Mouse (Mus musculus): ENCODE measurements around the gene Eef2k.
A peak's percentile ranks its signal among the peaks of the same experiment; 100 is the strongest.

Gene Eef2k

DNA sequence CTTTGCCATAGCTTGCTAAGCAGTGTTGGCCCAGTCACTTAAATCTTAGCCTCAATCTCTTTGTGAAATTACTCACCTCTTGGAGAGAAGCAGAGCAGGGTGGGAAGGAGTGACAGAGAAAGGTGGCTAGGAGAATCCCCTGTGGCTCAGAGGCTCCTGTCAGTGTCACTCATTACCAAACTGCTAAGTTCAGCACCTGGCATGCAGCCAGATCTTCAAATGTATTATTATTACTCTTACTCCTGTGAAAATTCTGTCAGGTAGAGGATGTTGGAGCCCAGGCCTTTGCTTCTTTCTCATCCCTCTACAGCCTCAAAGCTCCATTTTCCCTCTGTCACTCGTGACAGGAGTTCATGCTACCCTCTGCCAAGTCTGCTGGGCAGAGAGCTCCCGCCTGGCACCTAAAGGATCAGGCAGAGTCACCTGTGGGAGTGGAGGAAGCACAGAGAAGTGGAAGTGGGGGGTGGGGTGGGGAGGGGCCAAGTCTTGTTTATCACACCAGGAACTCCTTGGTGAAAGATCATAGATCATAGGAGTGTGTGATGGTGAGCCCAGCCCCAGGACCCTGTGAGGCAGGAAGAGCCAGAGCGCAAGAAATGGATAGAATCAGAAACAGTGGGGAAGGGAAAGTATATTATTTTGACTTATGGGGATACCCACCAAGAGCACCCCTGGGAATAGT is 6.3 kb downstream of the Eef2k start:
- no peak for DNase-seq

DNA sequence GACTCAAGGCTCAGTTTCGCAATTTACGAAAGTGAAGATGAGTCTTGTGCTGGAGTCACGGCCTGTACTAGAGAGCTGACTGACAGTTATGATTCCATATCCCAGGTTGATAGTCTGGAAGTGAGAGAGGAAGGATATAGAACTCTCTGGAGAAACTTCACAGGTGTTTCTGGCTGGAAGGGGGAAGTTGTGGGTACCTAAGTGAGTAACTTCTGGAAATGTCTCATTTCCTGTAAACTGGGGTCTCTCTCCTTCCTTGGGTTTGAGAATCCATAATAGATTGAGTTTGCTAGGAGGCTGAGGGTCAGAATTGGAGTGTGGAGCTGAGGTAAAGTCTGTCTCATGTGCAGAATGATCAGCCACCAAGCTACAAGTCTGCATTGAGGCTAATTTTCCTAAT is 7.5 kb downstream of the Eef2k start:
- no peak for DNase-seq

DNA sequence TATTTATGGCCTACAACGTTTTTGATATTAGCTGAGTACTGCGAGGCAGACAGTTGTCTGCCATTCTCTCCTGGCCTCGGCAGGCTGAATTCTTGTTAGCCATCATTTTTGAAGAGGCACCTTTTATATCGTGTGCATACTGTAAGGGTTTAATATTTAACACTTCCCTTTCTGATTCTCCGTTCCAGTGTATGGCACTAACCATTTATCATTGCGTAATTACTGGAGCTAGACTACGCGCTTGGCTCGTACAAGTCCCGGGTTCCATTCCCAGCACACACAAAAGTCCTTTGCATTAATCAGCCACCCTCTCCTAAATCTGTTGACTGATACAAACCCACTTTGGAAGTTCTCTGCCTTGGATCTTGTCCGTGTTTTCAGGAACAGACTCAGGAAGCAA is 17.2 kb downstream of the Eef2k start:
- no peak for DNase-seq

DNA sequence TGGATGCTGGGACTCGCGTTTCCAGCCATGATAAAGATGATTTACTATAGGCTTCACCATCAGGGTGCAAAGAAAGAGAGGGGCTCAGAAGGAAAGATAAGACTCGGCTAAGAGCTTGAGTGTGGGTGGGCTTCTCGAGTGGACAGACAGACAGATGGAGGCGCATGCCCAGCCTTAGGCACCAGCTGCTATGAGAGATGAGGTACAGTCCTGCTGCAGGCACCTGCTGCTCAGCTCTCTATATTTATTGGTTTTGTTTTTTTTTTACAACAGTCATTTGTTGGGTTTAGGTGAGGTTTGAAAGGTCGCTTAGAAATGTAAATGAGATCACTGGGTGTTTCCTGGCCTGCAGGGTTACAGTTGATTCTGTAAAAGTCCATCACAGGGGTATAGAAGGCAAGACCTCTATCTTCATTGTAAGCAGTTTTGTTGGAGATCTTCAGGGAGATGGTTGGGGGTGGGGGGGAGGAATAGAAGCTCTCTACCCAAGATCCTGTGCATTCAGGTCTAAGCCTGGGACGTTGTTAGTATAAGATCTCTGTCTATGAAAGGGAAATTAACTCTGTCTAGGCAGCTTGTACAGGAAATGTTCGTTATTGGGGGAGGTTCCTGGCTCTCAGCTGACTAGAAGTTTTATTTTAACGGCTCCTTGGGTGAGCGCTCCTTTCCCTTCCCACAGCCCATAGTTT is 18.3 kb downstream of the Eef2k start:
- no peak for DNase-seq

DNA sequence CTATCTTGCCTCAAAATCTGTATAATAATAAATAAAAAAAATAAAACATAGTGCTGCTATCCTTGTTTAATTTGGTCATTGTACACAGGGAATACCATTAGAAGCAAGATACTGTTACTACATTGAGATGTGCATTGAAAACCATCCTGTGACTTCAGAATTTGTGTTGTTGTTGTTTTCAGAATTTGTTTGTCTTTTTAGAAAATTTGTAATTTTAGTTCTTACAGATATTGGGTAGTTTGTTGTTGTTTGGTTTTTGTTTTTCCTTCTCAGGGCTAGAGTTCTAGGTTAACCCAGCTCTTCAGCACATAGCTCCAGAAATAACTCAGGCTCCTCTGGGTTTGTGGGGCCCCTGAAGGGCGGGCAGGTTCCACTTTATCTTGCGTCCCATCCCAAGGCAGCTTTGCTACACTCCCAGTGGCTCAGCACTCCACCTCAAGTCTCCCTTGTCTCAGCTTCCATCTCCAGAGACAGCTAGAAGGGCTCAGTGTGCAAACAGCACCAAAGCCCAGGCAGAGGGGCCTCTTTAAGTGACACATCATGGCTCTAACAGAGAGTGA is 18.9 kb downstream of the Eef2k start:
- no peak for DNase-seq

DNA sequence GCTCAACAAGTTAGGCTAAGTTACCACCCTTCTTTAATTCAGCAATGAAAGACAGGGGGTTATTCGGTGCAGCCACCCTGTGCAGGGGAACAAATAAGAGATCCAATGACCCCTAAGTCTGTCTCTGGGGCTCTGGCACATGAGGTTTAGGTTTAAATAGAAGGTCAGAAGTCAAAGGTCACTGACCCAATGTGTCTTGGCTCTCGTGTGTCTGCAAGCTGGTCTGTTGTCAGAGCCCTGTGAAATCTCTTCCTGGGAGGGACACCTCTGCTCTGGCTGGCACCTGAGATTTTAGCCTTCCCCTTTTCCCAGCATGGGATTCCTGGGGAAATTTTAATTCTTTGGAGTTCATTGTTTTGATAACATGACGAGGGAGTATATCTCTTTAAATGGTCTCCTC is 19.6 kb downstream of the Eef2k start:
- DNase-seq, result no peak

DNA sequence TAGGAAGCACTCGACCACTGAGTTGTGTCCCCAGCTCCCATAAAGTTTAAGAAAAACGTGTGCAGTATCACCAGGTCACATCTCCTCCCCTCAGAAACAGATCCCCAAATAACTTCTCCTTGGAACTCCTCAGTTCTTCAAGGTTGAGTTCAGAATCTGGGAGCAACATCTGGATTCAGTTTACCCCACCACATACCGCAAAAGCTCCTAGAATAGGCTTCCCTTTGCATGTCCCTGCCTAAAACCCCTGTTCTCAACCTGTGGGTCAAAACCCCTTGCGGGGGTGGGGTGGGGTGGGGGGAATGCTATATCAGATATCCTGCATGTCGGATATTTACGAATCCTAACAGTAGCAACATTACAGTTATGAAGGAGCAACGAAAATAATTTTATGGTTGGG is 20.0 kb downstream of the Eef2k start:
- DNase-seq, result no peak

DNA sequence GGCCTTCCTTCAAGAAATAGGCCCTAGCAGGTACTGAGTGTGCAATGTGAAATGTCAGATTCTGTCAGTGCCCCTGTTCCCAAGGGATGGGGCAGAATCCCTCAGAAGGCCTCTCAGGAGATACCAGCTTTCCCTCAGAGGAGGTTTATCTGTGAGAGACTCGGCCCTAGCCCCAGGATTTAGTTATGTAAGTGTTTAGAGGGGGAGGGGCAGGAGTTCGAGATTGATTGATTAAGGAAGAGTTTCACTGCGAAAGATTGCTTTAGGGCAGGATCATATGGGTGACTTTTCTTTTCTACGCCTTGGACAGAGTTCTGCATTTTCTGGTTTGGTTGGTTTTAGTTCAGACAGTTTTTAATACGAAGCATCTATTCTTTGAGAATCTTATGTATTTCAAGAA is 20.8 kb downstream of the Eef2k start:
- DNase-seq, result no peak

DNA sequence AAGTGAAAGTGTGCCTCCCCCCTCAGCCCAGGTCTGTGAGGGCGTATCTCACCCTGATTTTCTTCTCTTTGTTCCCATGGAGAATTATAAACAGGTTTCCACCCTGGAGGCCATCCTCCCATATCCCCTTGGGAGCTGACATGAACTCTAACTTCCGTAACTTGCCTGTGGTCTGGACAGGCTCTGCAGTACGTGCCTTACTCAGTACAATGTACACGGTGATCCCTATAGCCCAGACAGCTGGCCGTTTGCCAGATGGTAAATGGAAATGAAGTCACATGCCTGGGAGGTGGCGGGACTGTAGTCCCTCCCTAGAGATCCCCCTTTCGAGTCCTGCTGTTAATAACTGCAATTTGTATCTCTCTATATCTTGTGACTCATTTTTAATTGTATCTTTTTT is 22.5 kb downstream of the Eef2k start:
- peak; percentile 59 for DNase-seq

DNA sequence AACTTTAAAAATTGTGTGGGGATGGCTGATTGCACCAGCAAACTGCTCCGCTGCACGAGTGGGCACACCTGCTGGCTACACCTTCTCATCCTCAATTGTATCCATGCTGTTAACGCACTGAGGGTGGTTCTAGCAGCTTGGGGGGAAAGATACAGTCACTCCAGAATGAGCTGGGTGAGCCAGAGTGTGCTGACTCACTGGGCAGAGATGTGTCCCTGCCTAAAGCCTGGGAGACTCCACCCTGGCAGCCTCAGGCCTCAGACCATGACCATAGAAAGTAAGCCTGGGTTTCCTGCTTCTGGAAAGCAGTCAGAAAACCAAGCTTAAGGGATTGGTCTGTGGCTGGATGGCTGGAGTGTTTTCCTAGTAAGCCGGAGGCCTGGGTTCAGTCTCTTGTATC is 23.2 kb downstream of the Eef2k start:
- peak; percentile 26 for DNase-seq

DNA sequence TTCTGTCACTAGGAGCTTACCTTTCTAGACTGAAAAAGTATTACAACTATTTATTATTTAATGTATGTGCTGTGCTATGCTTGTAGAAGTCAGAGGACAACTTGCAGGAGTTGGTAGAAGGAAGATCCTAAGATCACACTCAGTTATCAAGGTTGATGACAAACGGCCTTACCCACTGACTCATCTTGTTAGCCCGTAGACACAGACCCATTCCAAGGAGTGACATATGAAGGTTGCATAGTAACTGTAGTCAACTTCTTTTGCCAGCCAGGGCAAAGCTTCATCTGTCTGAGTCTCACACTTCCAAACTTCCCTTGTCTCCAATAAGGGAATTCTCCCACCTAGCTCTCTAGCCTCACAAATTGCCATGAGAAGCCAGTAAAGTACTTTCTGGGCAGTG is 24.1 kb downstream of the Eef2k start:
- no peak for DNase-seq

DNA sequence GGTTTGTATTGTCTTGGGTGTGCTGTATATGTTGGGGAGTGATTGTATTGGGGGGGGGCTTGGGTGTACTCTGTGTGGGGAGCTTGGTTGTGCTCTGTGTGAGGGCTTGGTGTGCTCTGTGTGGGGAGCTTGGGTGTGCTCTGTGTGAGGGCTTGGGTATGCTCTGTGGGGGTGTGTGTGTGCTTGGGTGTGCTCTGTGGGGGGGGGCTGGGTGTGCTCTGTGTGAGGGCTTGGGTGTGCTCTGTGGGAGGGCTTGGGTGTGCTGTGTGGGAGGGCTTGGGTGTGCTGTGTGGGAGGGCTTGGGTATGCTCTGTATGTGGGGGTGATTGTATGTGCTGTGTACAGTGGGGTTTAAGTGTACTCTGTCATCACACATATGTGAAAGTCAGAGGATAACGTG is 25.1 kb downstream of the Eef2k start:
- DNase-seq, result no peak

DNA sequence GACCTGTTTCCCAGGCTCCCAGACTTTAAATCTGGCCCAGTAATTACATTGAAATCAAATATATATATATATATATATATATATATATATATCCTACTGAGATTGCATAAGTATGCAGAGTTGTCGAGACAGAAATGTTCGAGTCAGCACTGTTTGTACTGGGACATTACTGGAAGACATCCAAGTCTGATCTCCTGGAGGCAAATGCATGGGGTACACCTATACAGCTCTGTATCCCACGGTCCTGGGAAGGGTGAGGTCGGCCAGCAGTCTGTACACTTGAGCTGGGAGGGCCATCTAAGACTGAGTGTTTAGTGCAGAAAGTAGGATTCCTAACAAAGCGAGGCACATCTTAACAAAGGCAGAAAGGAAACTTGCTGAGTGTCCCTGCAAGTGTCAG is 27.3 kb downstream of the Eef2k start:
- DNase-seq, result no peak

DNA sequence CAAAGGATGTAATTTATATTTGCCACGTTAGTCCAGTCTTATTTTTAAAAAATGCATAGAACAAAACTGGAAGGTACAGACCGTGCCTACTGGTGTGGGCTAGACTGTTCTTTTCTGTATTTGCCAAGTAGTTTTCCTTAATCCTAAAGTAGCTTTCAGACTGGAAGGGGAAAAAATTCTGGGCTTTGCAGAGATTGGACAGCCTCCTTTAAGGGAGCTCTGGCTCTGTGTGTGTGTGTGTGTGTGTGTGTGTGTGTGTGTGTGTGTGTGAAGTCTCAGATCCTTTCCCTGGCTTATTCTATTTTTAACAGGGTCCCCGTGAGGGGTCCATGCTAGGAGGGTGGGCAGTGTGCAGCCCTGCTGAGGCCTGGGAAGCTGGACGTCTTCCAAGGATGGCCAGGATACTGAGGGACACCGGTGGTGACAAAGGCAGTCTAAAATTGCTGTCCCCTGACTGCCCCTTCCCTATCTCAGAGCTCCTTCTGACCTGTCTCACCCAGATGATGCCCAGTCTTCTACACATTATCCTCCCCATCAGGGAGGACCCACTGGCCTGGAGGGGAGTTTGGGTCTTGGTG is 27.9 kb downstream of the Eef2k start:
- no peak for DNase-seq

DNA sequence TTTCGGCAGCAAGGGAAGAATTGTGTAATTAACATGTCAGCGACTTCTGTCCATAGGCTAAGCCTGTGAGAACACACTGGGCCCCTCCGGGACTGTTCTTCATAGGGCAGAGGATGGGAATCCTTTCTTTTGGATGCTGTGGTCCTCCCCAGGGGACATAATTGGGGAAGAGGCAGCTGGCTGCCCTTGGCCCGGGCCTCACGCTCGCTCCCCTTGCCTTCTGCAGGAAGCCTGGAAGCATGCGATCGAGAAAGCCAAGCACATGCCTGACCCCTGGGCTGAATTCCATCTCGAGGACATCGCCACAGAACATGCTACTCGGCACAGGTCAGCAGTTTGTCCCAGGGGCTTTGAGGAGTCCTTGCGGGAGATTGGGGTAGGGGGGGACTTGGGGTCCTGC is 30.5 kb downstream of the Eef2k start:
- no peak for DNase-seq

DNA sequence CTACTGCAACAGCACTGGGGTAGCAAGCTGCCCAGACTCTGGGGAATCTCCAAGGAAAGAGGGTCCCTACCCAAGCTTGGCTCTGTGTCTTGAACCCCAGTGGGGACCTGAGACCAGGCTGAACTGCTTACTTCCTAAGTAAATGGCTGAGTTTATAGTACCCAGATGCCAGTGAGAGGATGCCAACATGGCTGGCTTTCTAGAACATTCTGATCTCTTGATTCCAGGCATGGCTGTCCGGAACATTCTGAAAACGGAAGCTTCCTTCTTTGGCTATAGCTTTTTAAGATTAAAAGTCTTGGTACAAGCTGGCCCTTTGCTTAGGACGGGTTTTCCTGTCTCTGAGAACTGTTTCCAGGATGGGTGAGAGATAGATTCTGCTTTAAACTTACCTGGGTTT is 31.4 kb downstream of the Eef2k start:
- DNase-seq, result no peak

DNA sequence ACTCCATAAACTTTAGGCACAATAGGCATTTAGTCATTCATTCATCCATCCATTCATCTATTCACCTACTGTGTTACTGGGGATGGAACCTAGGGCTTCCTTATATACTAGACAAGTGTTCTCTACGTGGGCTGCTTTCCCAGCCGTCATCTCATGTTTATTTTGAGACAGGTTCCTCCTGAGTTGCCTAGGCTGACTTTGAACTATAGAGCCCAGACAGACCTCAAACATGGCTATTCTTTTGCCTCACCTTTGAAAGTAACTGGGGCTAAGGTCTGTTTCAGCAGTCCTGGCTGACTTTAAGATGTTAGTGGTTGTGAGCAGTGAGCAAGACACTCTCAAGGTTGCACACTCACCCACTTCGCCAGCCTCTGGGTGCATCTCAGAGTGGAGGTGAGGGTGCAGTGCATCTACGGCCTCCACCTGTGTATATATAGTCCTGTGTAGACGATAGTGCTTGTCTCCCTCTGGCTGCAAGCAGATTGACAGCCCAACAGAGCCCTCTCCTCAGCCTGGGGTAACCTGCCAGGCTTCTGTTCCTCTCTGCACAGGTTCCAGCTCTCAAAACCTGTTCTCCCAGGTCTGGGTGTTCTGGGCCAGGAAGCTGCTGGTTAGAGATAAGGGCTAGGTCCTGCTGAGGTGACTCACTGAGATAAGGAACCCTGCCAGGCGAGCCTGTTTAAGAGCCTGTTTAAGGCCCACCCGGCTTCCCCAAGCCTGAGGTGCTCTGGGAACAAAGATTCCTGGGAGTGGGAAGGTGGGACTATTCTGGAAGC is 32.3 kb downstream of the Eef2k start:
- peak; percentile 26 for DNase-seq

DNA sequence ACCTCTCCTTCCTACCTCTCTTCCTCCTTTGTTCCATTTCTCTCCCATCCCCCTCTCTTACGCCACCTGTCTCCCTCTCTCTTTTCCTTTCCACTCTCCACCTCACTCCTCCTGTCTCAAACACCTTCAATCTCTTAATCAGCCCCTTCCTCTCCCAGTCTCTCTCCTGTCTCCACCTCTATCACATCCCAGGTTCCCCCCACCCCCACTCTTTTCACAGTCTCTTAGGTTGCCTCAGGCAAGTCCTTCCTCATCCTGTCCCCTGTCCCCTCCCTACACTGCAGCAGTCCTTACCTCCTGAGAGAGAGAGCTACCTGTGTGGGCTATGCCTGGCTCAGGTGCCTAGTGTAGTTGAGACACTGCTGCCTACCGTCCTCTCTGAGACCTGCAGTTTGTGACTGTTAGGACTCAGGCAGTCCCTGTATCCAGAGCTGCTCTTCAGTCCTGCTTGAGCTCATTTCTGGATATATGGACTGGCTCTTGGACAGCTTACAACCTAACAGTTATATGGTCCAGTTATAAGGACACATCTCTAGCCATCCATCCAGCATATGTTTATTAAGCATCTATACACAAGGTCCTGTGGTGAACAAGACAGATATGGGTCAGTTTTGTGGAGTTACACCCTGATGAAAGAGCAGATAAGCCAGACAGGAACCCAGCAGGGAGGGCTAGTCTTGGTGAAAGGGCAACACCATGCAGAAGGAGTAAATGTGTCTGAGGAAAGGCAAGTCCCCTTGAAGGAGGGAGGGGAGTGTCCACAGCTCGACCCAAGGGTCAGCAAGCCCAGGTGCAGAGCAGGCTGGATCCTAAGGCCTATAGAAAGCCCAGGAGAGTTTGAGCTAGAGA is 33.1 kb downstream of the Eef2k start:
- no peak for DNase-seq

DNA sequence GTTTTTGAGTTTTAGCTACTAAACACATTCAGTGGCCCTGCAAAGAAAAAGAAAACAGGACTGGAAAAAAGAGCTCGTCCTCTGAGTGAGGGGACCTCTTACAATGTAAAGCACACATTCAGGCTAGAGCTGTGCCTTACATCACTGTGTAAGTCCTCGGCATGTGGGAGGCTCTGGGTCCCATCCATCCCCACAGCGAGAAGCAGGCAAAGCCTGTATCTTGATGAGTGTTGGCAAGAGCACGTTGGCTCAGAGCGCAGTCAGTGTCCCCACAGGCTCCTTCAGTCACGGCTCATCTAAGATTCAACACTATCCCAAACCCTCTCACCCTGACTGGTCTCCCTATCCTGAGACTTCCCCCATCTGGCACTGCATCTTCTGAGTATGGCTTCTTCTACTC is 35.6 kb downstream of the Eef2k start:
- DNase-seq, result no peak

DNA sequence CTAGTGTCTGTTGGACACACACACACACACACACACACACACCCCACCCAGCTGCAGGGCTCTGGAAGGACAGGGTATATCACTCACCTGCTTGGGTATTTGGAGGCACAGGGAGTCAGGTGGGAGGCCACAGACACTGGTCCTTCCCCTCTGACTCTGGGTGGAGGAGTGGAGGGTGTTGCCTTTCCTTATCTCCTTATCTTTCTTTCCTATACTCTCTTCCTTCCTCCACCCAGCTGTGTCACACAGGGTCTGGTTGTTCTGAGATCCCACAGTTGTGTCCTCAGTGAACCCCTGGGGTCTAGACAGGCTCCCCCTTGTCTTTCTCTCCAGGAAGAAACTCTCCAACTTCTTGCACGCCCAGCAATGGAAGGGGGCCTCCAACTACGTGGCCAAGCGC is 37.3 kb downstream of the Eef2k start:
- DNase-seq, result no peak

DNA sequence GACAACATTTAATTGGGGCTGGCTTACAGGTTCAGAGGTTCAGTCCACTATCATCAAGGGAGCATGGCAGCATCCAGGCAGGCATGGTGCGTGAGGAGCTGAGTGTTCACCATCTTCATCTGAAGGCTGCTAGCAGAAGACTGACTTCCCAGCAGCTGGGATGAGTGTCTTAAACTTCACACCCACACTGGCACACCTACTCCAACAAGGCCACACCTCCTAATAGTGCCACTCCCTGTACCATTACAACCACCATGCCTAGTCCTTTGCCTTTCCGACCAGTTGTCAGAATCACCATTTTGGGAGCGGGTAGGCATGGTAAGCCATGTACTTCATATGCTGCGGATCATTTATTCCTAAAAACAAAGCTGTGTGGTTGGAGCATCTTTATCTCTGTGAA is 38.1 kb downstream of the Eef2k start:
- no peak for DNase-seq

DNA sequence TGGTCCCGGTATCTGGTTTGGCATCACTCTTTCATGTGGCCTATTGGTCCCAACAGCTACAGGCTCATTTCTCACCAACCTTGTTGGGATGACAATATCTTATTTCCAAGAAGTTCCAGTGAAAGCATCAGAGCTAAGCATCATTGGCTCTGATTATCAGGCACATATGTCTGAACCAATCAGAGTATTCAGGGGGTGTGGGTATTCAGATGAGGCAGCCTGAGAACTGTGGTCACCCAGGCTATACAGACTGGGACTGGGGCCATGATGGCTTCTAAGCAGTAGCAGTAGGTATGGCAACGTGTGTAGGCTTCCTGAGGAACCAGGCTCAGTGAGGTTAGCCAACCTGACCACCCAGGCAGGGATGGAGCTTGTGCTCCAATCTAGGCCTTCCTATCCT is 38.8 kb downstream of the Eef2k start:
- DNase-seq, result no peak

DNA sequence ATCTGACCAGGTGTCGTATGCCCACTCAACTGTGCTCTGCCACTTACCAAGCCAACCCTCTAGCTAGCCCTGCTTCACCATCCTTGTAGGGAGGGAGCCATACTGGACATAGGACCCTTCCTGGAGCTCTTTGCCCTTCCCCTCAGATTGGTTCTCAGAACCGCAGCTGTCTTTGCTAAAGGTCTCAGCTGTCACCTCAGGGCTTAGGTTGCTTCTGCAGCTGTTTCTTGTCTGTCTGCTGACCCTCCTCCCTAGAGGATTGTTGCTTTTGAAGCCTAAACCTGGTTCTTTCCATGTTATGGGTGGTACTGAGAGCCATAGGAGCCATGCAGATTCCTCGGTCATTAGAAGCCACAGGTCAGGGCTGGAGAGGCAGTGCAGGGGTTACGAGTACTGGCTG is 40.0 kb downstream of the Eef2k start:
- DNase-seq, result no peak
